Mouse (Mus musculus) liver, embryonic 11.5 days (tissue): ENCODE data around the gene C1ql4. TPM values are rescaled to one million over a fixed set of nuclear protein-coding genes. Genes with fewer than 3 reads are reported as not detected.

Experiments
- ATAC-seq: fragments of 200-750 bp; cut with Nextera tagmentation; replicated peaks from 2 replicates; pipeline ENCODE4 v1.8.0; 2017; ENCODE audit warnings: moderate number of reproducible peaks, mild to moderate bottlenecking, moderate TSS enrichment, moderate library complexity; ENCODE audit not compliant: low FRiP score
- DNase-seq: peaks from one replicate; pipeline ENCODE4 v3.0.0-alpha.2; 2017; ENCODE audit warnings: low spot score
- H3K27ac ChIP-seq: fragments of 300-500 bp; sonication (generic); 2 replicates; pipeline ENCODE4 v1.5.1; 2014; ENCODE audit warnings: mild to moderate bottlenecking, low read depth, low read length, control low read depth
- H3K27me3 ChIP-seq: fragments of 300-500 bp; sonication (generic); replicated peaks from 2 replicates; pipeline ENCODE4 v1.6.1; 2014; ENCODE audit warnings: low read length, mixed read lengths; ENCODE audit not compliant: control insufficient read depth, insufficient read depth
- H3K36me3 ChIP-seq: fragments of 300-500 bp; sonication (generic); 2 replicates; pipeline ENCODE4 v1.6.1; 2014; ENCODE audit warnings: mild to moderate bottlenecking, low read length, moderate library complexity, mixed read lengths; ENCODE audit not compliant: control insufficient read depth, insufficient read depth
- H3K4me1 ChIP-seq: fragments of 300-500 bp; sonication (generic); replicated peaks from 2 replicates; pipeline ENCODE4 v1.6.1; 2014; ENCODE audit warnings: low read length, mixed read lengths; ENCODE audit not compliant: control insufficient read depth, insufficient read depth
- H3K4me2 ChIP-seq: fragments of 300-500 bp; sonication (generic); 2 replicates; pipeline ENCODE4 v1.6.1; 2014; ENCODE audit warnings: mild to moderate bottlenecking, control low read depth, moderate library complexity
- H3K4me3 ChIP-seq: fragments of 300-500 bp; sonication (generic); 2 replicates; pipeline ENCODE4 v1.5.1; 2014; ENCODE audit warnings: low read depth, low read length, control low read depth
- H3K9ac ChIP-seq: fragments of 300-500 bp; sonication (generic); 2 replicates; pipeline ENCODE4 v1.6.1; 2014; ENCODE audit warnings: low read depth, low read length, control low read depth
- H3K9me3 ChIP-seq: fragments of 300-500 bp; sonication (generic); 2 replicates; pipeline ENCODE4 v1.6.1; 2016; ENCODE audit warnings: low read length, inconsistent platforms, mixed read lengths; ENCODE audit not compliant: control insufficient read depth
- WGBS: fragments of 180-500 bp; shearing (Covaris S2); extraction: QIAGEN DNeasy Blood & Tissue Kit; methylation state at CpG from one replicate; pipeline ENCODE4 v1.1.7; 2014; 5-methylcytosine and 5-hydroxymethylcytosine counted together
- polyA plus RNA-seq: library from polyadenylated mRNA; unstranded; fragments of >200 nt; fragmentation: Nextera tagmentation; extraction: Ambion mirVana; gene quantifications from 2 replicates; pipeline ENCODE4 v1.2.1, GENCODE M21; 2014

The C1ql4 gene
- polyA plus RNA-seq, 1 experiment from 2014 or later = not detected

GRCm38 (mm10) chr15:99122642-99123041 is 35.0 kb upstream of the C1ql4 start:
- WGBS = 74% methylated on average over 2 of the region's 2 CpGs

DNA sequence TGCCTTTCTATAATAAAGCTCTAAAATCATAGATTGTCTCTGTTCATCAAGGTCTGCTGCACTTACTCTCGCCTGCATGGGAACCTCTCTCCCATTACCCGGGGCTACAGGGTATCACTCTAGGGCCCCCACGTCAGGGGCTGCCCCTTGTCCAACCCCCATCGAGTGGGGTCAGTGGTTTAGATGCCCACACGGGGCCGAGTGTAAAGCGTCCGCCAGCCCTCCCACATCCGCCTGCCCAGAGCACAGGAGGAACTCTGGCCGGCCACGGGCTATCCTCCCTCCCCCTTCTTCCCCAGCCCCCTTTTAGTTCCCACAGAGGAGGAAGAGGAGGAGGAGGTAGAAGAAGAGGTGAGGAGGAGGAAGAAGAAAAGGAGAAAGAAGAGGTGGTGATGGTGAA is 33.2 kb upstream of the C1ql4 start:
- Histone ChIP-seq H3K4me1 (peaks cover 9% of the 10 kb centered on the region; the same call in 1 of the 2 replicates), H3K27ac (no peak overlapping the region), H3K4me2 (peak overlapping the region; percentile 37), H3K4me3 (no peak overlapping the region), H3K9ac (no peak overlapping the region), H3K36me3 (no peaks in the 10 kb centered on the region), H3K27me3 (no peaks in the 10 kb centered on the region), H3K9me3 (no peaks in the 10 kb centered on the region)
- 12% methylated on average over 11 of the region's 11 CpGs for WGBS
- ATAC-seq (no peak; the same call in 1 of the 2 replicates), DNase-seq (no peak)

More at GRCm38 (mm10) chr15:99122642-99123041, 35.0 kb upstream of the C1ql4 start:
- Histone ChIP-seq H3K9me3 (no peaks in the 10 kb centered on the region), H3K27me3 (no peaks in the 10 kb centered on the region), H3K9ac (no peak overlapping the region), H3K36me3 (no peaks in the 10 kb centered on the region), H3K4me1 (peaks cover 9% of the 10 kb centered on the region; the same call in 1 of the 2 replicates), H3K4me2 (no peak overlapping the region), H3K4me3 (no peak overlapping the region), H3K27ac (no peak overlapping the region)
- ATAC-seq (no peak), DNase-seq (no peak)

- ATAC-seq (peak; percentile 37; the same call in 1 of the 2 replicates), DNase-seq (no peak)
- Histone ChIP-seq H3K4me2 (no peak overlapping the region), H3K36me3 (no peaks in the 10 kb centered on the region), H3K4me1 (peaks cover 10% of the 10 kb centered on the region), H3K9ac (no peak overlapping the region), H3K4me3 (no peak overlapping the region), H3K27ac (0 out of 2 replicates have a peak overlapping the region, but pooled peaks have one; percentile 7), H3K9me3 (no peaks in the 10 kb centered on the region), H3K27me3 (no peaks in the 10 kb centered on the region)
- 40% methylated on average over 11 of the region's 11 CpGs for WGBS
Observed at GRCm38 (mm10) chr15:99116539-99116938, 28.9 kb upstream of the C1ql4 start.

GRCm38 (mm10) chr15:99115065-99115423 is 27.4 kb upstream of the C1ql4 start:
- Histone ChIP-seq H3K4me1 (peaks cover 10% of the 10 kb centered on the region), H3K4me2 (no peak overlapping the region), H3K9me3 (no peaks in the 10 kb centered on the region), H3K4me3 (no peak overlapping the region), H3K9ac (no peak overlapping the region), H3K27ac (no peak overlapping the region; the same call in 1 of the 2 replicates), H3K36me3 (no peaks in the 10 kb centered on the region), H3K27me3 (no peaks in the 10 kb centered on the region)
- ATAC-seq (no peak), DNase-seq (no peak)
- 66% methylated on average over 7 of the region's 7 CpGs for WGBS

- no peaks in the 10 kb centered on the region for H3K9me3 ChIP-seq
- no peak overlapping the region for H3K4me2 ChIP-seq
- H3K36me3 ChIP-seq = no peaks in the 10 kb centered on the region
- 54% methylated on average over 14 of the region's 14 CpGs for WGBS
- no peak overlapping the region for H3K9ac ChIP-seq
- DNase-seq (no peak), ATAC-seq (no peak)
- no peaks in the 10 kb centered on the region for H3K27me3 ChIP-seq
- peaks cover 10% of the 10 kb centered on the region for H3K4me1 ChIP-seq
- H3K4me3 ChIP-seq = no peak overlapping the region
- peak overlapping the region; percentile 38; the same call in 1 of the 2 replicates for H3K27ac ChIP-seq
Observed at GRCm38 (mm10) chr15:99114312-99115064, 26.9 kb upstream of the C1ql4 start.

DNA sequence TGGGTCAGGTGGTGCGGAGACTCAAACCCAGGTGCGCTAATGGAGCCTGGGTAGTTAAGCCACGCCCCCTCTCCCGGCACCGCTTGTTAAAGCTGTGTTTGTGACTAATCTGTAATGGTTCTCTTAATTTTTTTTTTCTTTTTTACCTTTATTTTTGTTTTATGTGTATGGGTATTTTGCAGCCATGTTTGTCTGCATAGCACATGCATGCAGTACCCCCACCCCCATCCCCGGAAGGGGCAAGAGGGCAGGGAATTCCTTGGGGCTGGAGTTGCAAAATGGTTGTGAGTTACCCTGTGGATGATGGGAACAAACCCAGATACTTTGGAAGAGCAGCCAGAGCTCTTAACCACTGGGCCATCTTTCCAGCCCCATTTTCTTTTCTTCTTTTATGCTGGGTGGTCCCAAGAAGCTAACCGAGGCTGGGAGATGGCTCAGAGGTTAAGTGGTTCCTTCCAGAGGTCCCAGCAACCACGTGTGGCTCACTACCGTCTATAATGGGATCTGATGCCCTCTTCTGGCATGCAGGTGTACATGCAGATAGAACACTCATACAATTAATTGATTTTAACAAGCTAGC is 25.9 kb upstream of the C1ql4 start:
- 5% methylated on average over 9 of the region's 9 CpGs for WGBS
- H3K9me3 ChIP-seq = no peaks in the 10 kb centered on the region
- H3K36me3 ChIP-seq = no peaks in the 10 kb centered on the region
- H3K4me1 ChIP-seq = peaks cover 10% of the 10 kb centered on the region
- no peak overlapping the region for H3K27ac ChIP-seq
- H3K4me2 ChIP-seq = peak overlapping the region; percentile 64
- H3K9ac ChIP-seq = peak overlapping the region; percentile 32; the same call in 1 of the 2 replicates
- peak overlapping the region; percentile 38 for H3K4me3 ChIP-seq
- peak; percentile 63 for DNase-seq
- H3K27me3 ChIP-seq = no peaks in the 10 kb centered on the region
- peak; percentile 68 for ATAC-seq

DNA sequence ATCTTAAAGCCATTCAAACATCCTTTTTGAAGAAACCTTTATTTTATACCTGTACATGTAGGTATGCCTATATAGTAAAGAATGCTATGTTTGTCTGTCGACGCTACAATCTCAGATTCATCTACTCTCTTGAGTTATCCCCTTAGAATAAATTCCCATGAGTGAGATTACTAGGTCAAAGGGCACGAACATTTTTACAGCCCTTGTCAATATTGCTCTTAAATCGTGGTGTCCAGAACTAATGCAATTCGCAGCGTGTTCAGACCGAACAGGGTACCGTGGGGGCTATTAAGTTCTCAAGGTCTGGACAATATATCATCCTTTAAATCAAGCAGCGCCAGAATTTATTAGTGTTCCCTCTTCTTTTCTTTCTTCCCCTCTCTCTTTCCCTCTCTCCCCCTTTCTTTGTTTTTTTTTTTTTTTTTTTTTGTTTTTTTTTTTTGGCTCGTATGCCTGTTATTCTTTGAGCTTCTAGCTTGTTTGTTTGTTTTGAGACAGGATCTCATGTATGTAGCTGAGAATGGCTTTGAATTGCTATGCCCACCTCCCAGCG is 25.3 kb upstream of the C1ql4 start:
- Histone ChIP-seq H3K27ac (no peak overlapping the region), H3K9me3 (no peaks in the 10 kb centered on the region), H3K36me3 (no peaks in the 10 kb centered on the region), H3K27me3 (no peaks in the 10 kb centered on the region), H3K4me3 (peak overlapping the region; percentile 38), H3K4me2 (peak overlapping the region; percentile 64), H3K9ac (no peak overlapping the region), H3K4me1 (peaks cover 10% of the 10 kb centered on the region)
- DNase-seq (no peak), ATAC-seq (no peak)
- 63% methylated on average over 11 of the region's 11 CpGs for WGBS

GRCm38 (mm10) chr15:99111809-99112208 is 24.2 kb upstream of the C1ql4 start:
- no peak overlapping the region for H3K27ac ChIP-seq
- 55% methylated on average over 4 of the region's 4 CpGs for WGBS

More at GRCm38 (mm10) chr15:99111809-99112208, 24.2 kb upstream of the C1ql4 start:
- no peak for ATAC-seq
- H3K4me3 ChIP-seq = no peak overlapping the region
- peaks cover 10% of the 10 kb centered on the region for H3K4me1 ChIP-seq
- no peaks in the 10 kb centered on the region for H3K36me3 ChIP-seq
- H3K9ac ChIP-seq = no peak overlapping the region
- no peak for DNase-seq
- no peaks in the 10 kb centered on the region for H3K27me3 ChIP-seq
- H3K9me3 ChIP-seq = no peaks in the 10 kb centered on the region
- no peak overlapping the region for H3K4me2 ChIP-seq
